Mouse (Mus musculus) adrenal gland (tissue): ENCODE measurements around the gene Pet117.

ENCODE experiments used
- intact Hi-C: fragments of 180-260 bp; cut with DNase I; formaldehyde crosslinking; loops from one replicate; pipeline ENCODE4 v1.15.1; 2025

The Pet117 gene

DNA sequence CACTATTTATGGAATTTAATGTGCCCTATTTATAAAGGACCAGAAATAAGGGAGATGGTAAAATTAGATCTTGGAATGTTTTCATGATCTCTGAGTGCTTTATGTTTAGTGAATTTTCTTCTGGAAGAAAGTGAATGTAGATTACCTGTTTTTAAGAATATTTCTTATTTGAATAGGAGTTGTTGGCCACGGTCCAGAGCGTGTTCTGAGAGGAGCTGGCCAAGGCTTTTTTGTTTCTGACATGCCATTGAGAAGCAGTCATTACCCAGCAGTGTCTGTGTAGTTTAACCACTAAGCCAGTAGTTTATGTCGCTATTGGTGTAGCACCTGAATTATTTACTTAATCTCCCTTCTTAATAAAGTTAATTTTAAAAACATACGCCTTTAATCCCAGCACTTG lies 12.9 kb downstream of the Pet117 start:
- intact Hi-C loops, result no loop called here

GRCm38 (mm10) chr2:144382624-144383138 lies 13.9 kb downstream of the Pet117 start:
- intact Hi-C loops, result no loop called here

DNA sequence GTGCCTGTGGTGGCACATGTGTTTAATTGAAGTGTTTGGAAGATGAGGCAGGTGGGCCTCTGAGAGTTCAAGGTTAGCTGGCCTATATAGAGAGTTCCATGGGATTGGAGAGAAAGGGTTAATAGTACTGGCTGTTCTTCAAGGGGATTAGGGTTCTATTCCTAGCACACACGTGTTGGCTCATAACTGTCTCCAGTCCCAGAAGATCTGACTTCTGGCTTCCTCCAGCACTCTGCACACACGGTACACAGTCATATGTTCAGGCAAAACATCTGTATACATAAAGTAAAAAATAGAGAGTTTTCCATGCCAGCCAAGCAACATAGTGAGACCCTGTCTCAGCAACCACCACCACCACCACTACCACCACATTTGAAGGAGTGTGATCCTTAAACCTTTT lies 17.5 kb downstream of the Pet117 start:
- intact Hi-C loops, result no loop called here

DNA sequence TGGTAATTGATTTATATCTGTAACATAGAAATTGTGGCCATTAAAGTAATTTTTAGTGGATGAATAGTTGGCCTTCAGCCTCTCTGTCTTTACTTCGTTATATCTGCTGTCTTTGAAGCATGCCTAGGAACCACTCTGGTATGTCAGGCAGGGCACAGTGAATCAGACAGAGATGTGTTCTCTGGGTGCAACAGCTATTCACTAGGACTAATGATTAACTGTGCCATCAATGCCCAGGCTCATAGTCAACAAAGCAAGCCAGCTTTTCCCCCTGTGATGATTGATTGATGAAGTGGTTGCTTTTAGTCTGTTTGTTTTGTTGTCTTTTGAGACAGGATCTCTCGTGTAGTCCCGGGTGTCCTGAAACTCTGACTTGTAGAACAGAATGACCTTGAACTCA lies 19.6 kb downstream of the Pet117 start:
- intact Hi-C loops, result no loop called here

- intact Hi-C loops, result no loop called here
These were observed 30.7 kb downstream of the Pet117 start for GRCm38 (mm10) chr2:144399531-144399930.

GRCm38 (mm10) chr2:144400659-144401058 lies 31.9 kb downstream of the Pet117 start:
- intact Hi-C loops, result no loop called here

DNA sequence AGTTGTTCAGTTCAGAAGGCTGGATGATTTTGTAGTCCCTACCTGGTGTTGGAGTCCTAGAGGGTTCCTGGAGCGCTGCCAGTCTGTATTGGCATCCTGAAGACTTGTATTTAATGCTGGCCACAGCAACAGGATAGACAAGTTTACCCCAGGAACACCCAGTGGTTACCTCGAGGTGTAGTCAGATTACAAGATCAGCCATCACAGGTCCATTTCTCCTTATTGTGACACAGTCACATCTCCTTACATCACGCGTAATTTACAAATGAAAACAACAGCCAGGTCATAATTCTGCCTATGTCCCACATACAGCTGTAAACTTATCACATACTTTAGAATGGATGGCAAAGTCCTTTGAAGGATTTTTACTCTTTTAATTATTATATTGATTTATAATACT lies 40.2 kb downstream of the Pet117 start:
- intact Hi-C loops, result no loop called here

DNA sequence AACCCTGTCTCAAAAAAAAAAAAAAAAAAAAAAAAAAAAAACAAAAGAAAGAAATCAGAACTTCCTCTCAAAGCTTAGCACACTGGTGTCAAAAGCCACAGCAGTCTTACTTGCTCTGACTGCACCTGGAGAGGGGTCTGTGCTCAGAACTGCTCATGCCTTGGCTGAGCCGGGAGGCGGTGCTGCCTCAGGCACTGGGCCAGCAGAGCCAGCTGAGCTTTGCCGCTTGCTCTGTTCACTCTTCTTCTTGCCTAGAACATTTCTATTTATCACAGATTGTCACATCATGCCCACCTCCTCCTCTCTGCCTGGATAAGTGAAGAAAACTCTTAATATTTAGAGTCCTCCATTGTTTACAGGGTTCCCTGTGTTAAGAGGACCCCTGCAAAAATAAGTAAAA lies 41.8 kb downstream of the Pet117 start:
- intact Hi-C loops, result no loop called here

DNA sequence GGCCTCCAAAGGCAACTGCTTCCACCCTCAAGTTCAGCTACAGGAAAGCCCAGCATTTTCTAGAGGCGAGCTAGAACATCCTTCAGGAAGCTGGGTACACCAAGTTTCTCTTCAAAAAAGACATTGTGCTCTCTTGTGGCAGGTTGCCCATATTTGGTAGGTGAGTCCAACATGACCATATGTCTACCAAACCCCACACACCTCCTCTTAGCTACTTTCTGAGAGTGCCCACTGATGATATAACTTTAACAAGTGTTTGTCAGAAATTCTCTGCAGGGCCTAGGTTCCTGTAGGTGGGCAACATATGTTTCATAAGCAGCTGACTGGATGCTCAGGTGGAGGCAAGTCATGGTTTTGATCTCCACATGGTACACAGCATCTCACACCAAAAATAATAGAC lies 45.9 kb downstream of the Pet117 start:
- intact Hi-C loops, result no loop called here

DNA sequence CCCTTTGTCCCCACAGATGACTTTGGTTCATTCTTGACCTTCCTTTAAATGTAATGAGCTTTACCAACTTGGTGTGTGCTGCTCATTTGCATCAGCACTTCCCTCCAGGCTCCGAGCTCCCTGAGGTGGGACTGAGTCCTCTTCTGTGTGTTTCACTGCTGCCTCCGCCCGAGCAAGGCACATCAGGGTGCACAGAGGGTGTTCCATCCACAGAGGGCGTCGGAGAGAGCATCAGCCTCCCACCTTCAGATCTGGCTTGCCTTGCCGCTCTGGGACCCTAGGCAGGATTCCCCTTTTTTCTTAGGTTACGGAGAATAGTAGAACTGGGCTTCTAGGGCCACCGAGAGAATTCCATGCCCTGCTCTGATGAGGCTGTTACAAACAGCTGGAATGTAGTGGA lies 48.1 kb downstream of the Pet117 start:
- intact Hi-C loops, result no loop called here

- intact Hi-C loops, result no loop called here
These were observed 49.3 kb downstream of the Pet117 start for GRCm38 (mm10) chr2:144418062-144418461.

GRCm38 (mm10) chr2:144422094-144422675 lies 53.4 kb downstream of the Pet117 start:
- intact Hi-C loops, result no loop called here
